Mouse (Mus musculus) CH12.LX (cell line): ENCODE results near the gene Sorcs3. TPM values are rescaled to one million over a fixed set of nuclear protein-coding genes. Genes with fewer than 3 reads are reported as not detected.

ENCODE experiments used
- DNase-seq: peaks from one replicate; pipeline ENCODE4 v3.0.0-alpha.2; 2013; ENCODE audit errors: extremely low read depth
- H3K27ac ChIP-seq: 2 replicates; pipeline ENCODE4 v1.5.1; 2012; ENCODE audit warnings: low read depth, mild to moderate bottlenecking, control low read depth, moderate library complexity; ENCODE audit not compliant: insufficient read depth
- H3K27me3 ChIP-seq: replicated peaks from 2 replicates; pipeline ENCODE3; 2012; ENCODE audit warnings: inconsistent platforms
- H3K36me3 ChIP-seq, 2 experiments: replicated peaks in 1 of 2; 2 replicates each; pipeline versions ENCODE3 to v1.6.1; 2012; ENCODE audit warnings: inconsistent platforms in 1 of 2, low read length in 1 of 2, mild to moderate bottlenecking in 1 of 2, mixed read lengths in 1 of 2, moderate library complexity in 1 of 2; ENCODE audit not compliant: control insufficient read depth in 1 of 2, insufficient read depth in 1 of 2
- H3K4me1 ChIP-seq, 2 experiments: 2 replicates each; pipeline ENCODE4 v1.6.1; 2012; ENCODE audit warnings: inconsistent platforms in 1 of 2, moderate library complexity in 1 of 2; ENCODE audit not compliant: insufficient read depth in 2 of 2, control insufficient read depth in 1 of 2
- H3K4me2 ChIP-seq: 2 replicates; pipeline ENCODE4 v1.6.1; 2012; ENCODE audit warnings: low read depth, mild to moderate bottlenecking, control low read depth; ENCODE audit not compliant: poor library complexity, insufficient read depth, severe bottlenecking
- H3K4me3 ChIP-seq, 3 experiments: fragments of 150-350 bp in 1 of 3; sonication (generic) in 1 of 3; replicated peaks in 1 of 3; 2 replicates each; pipeline versions ENCODE3 to v1.5.1; 2011 to 2012; ENCODE audit warnings: low read depth in 2 of 3, low read length in 2 of 3, mild to moderate bottlenecking in 2 of 3, moderate library complexity in 2 of 3, control low read depth in 1 of 3, improper control_type of control experiment in 1 of 3, inconsistent platforms in 1 of 3, mixed read lengths in 1 of 3; ENCODE audit not compliant: poor library complexity in 1 of 3
- H3K79me2 ChIP-seq: replicated peaks from 2 replicates; pipeline ENCODE4 v1.6.1; 2012; ENCODE audit warnings: mild to moderate bottlenecking, moderate library complexity; ENCODE audit not compliant: control insufficient read depth, poor library complexity, insufficient read depth, severe bottlenecking; ENCODE audit errors: extremely low read depth
- H3K9ac ChIP-seq: 2 replicates; pipeline ENCODE4 v1.6.1; 2012; ENCODE audit warnings: low read depth, mild to moderate bottlenecking, control low read depth, moderate library complexity; ENCODE audit not compliant: insufficient read depth
- H3K9me3 ChIP-seq: replicated peaks from 2 replicates; pipeline ENCODE3; 2012; ENCODE audit warnings: low read length, inconsistent platforms, mixed read lengths
- BHLHE40 ChIP-seq: IDR thresholded peaks from 2 replicates; pipeline ENCODE4 v1.6.1; 2011; ENCODE audit warnings: mild to moderate bottlenecking, low read depth, low read length, improper control_type of control experiment
- CHD2 ChIP-seq: IDR thresholded peaks from 2 replicates; pipeline ENCODE4 v1.6.1; 2011; ENCODE audit warnings: low read length, improper control_type of control experiment
- CTCF ChIP-seq, 2 experiments: IDR thresholded peaks in 1 of 2; conservative IDR thresholded peaks in 1 of 2; 2 replicates each; pipeline ENCODE4 v1.5.1; 2011 to 2012; ENCODE audit warnings: low read depth in 2 of 2, low read length in 2 of 2, improper control_type of control experiment in 1 of 2, inconsistent platforms in 1 of 2, mild to moderate bottlenecking in 1 of 2, moderate library complexity in 1 of 2
- E2F4 ChIP-seq: IDR thresholded peaks from 2 replicates; pipeline ENCODE4 v1.6.1; 2011; ENCODE audit warnings: low read depth, low read length, improper control_type of control experiment; ENCODE audit not compliant: insufficient replicate concordance
- ELF1 ChIP-seq: IDR thresholded peaks from 2 replicates; pipeline ENCODE4 v1.6.1; 2014; ENCODE audit warnings: low read depth, mild to moderate bottlenecking, inconsistent platforms, low read length, improper control_type of control experiment
- EP300 ChIP-seq: IDR thresholded peaks from 2 replicates; pipeline ENCODE4 v1.6.1; 2011; ENCODE audit warnings: low read length, improper control_type of control experiment
- ETS1 ChIP-seq: conservative IDR thresholded peaks from 2 replicates; pipeline ENCODE4 v1.6.1; 2012; ENCODE audit warnings: low read depth, mild to moderate bottlenecking, inconsistent platforms, low read length, improper control_type of control experiment, moderate library complexity
- GABPA ChIP-seq: IDR thresholded peaks from 2 replicates; pipeline ENCODE4 v1.6.1; 2012; ENCODE audit warnings: low read depth, low read length, improper control_type of control experiment, inconsistent platforms; ENCODE audit not compliant: insufficient replicate concordance
- HCFC1 ChIP-seq: IDR thresholded peaks from 2 replicates; pipeline ENCODE4 v1.6.1; 2012; ENCODE audit warnings: low read depth, mild to moderate bottlenecking, inconsistent platforms, low read length, improper control_type of control experiment
- IRF4 ChIP-seq: IDR thresholded peaks from 2 replicates; pipeline ENCODE4 v1.6.1; 2014; ENCODE audit warnings: low read depth, mild to moderate bottlenecking, inconsistent platforms, low read length, improper control_type of control experiment
- JUN ChIP-seq: IDR thresholded peaks from 2 replicates; pipeline ENCODE4 v1.6.1; 2011; ENCODE audit warnings: low read depth, mild to moderate bottlenecking, low read length, improper control_type of control experiment, moderate library complexity; ENCODE audit not compliant: insufficient read depth
- MAX ChIP-seq: IDR thresholded peaks from 2 replicates; pipeline ENCODE4 v1.6.1; 2011; ENCODE audit warnings: low read length, improper control_type of control experiment
- MAZ ChIP-seq: IDR thresholded peaks from 2 replicates; pipeline ENCODE4 v1.6.1; 2012; ENCODE audit warnings: low read depth, mild to moderate bottlenecking, inconsistent platforms, low read length, improper control_type of control experiment, moderate library complexity
- MEF2A ChIP-seq: IDR thresholded peaks from 2 replicates; pipeline ENCODE4 v1.6.1; 2014; ENCODE audit warnings: low read depth, mild to moderate bottlenecking, inconsistent platforms, low read length, improper control_type of control experiment, borderline replicate concordance
- MYC ChIP-seq: IDR thresholded peaks from 2 replicates; pipeline ENCODE4 v1.6.1; 2011; ENCODE audit warnings: low read depth, mild to moderate bottlenecking, improper control_type of control experiment, low read length
- NELFE ChIP-seq: IDR thresholded peaks from 2 replicates; pipeline ENCODE4 v1.6.1; 2011; ENCODE audit warnings: low read depth, low read length, improper control_type of control experiment
- NRF1 ChIP-seq: IDR thresholded peaks from 2 replicates; pipeline ENCODE4 v1.6.1; 2014; ENCODE audit warnings: low read depth, mild to moderate bottlenecking, inconsistent platforms, low read length, improper control_type of control experiment, moderate library complexity
- POLR2AphosphoS2 ChIP-seq: IDR thresholded peaks from 2 replicates; pipeline ENCODE4 v1.6.1; 2011; ENCODE audit warnings: low read depth, low read length, improper control_type of control experiment
- RCOR1 ChIP-seq: conservative IDR thresholded peaks from 2 replicates; pipeline ENCODE4 v1.6.1; 2012; ENCODE audit warnings: low read depth, mild to moderate bottlenecking, inconsistent platforms, low read length, improper control_type of control experiment
- SIN3A ChIP-seq: IDR thresholded peaks from 2 replicates; pipeline ENCODE4 v1.6.1; 2012; ENCODE audit warnings: low read length, improper control_type of control experiment, inconsistent platforms
- TBP ChIP-seq: conservative IDR thresholded peaks from 2 replicates; pipeline ENCODE4 v1.6.1; 2011; ENCODE audit warnings: low read depth, low read length, improper control_type of control experiment
- TCF12 ChIP-seq: IDR thresholded peaks from 2 replicates; pipeline ENCODE4 v1.6.1; 2014; ENCODE audit warnings: low read depth, mild to moderate bottlenecking, inconsistent platforms, low read length, improper control_type of control experiment
- USF2 ChIP-seq: conservative IDR thresholded peaks from 2 replicates; pipeline ENCODE4 v1.6.1; 2011; ENCODE audit warnings: low read depth, low read length, improper control_type of control experiment
- ZC3H11A ChIP-seq: IDR thresholded peaks from 2 replicates; pipeline ENCODE4 v1.6.1; 2012; ENCODE audit warnings: low read depth, mild to moderate bottlenecking, inconsistent platforms, low read length, improper control_type of control experiment
- ZKSCAN1 ChIP-seq: IDR thresholded peaks from 2 replicates; pipeline ENCODE4 v1.6.1; 2012; ENCODE audit warnings: low read depth, inconsistent platforms, low read length, improper control_type of control experiment, borderline replicate concordance
- ZMIZ1 ChIP-seq: IDR thresholded peaks from 2 replicates; pipeline ENCODE4 v1.6.1; 2012; ENCODE audit warnings: low read depth, mild to moderate bottlenecking, inconsistent platforms, low read length, improper control_type of control experiment
- ZNF384 ChIP-seq: IDR thresholded peaks from 2 replicates; pipeline ENCODE4 v1.6.1; 2012; ENCODE audit warnings: low read depth, low read length, improper control_type of control experiment, inconsistent platforms
- dilution Hi-C: fragments of 300-500 bp; cut with MboI; formaldehyde crosslinking; loops from 2 replicates; pipeline ENCODE4 v1.14.3; 2020; ENCODE audit warnings: low sequenced_read_pairs; ENCODE audit not compliant: extremely low pct_unique_long_range_greater_than_20kb, extremely low pct_ligation_motif_present
- in situ Hi-C: fragments of 300-500 bp; cut with MboI; formaldehyde crosslinking; loops from 3 replicates; pipeline ENCODE4 v1.14.3; 2019; ENCODE audit warnings: low sequenced_read_pairs, low pct_ligation_motif_present, low pct_unique_long_range_greater_than_20kb, mixed read lengths
- polyA plus RNA-seq: library from polyadenylated mRNA; unstranded; fragments of >175 nt; gene quantifications from 2 replicates; pipeline ENCODE4 v1.2.1, GENCODE M21; 2012; ENCODE audit warnings: low read depth; ENCODE audit not compliant: insufficient read length
- total RNA-seq, 2 experiments: library from RNA; depleted of rRNA; stranded (reverse); fragments of 300-350 nt in 1 of 2; fragments of >200 nt in 1 of 2; gene quantifications; 2 replicates each; pipeline ENCODE4 v1.2.3; 2012 to 2014

Gene Sorcs3
- total and polyA plus RNA-seq, 3 experiments, result not detected

DNA sequence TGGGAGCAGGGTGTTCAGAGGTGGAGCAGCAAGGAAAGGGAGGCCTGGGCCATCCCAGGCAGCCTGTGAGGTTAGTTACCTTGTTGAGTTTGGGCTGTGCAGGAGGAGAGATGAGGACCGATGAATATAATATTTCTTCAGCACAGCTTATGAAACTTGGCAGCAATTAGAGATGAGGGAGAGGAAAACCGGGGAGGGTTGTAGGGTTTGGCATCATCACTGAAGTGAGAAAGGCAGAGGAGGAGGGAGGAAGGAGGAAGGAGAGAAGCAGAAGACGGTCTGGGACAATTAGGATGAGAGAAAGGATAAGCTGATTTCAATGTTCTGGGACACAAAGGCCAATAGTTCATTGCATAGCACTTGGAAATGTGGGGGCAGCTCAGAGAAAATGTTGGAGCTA lies 256.6 kb downstream of the Sorcs3 start:
- Histone ChIP-seq H3K9me3 (peaks cover 56% of the 10 kb centered on the region), H3K9ac (no peak overlapping the region), H3K27me3 (no peaks in the 10 kb centered on the region), H3K4me3 (no peak overlapping the region), H3K4me1 (no peaks in the 10 kb centered on the region), H3K36me3 (no peaks in the 10 kb centered on the region), H3K79me2 (no peaks in the 10 kb centered on the region), H3K4me2 (no peak overlapping the region), H3K27ac (no peak overlapping the region)
- dilution Hi-C loops, result no loop called here
- no peak for DNase-seq
- in situ Hi-C loops, result no loop called here
- TF ChIP-seq RCOR1, result no peak
- no peak for TF ChIP-seq NRF1
- no peak for TF ChIP-seq TCF12
- TF ChIP-seq ZNF384, result no peak
- no peak for TF ChIP-seq MEF2A
- TF ChIP-seq CHD2, result no peak
- TF ChIP-seq ETS1, result no peak
- TF ChIP-seq MAZ, result no peak
- no peak for TF ChIP-seq ZKSCAN1
- no peak for TF ChIP-seq JUN
- TF ChIP-seq ELF1, result no peak
- no peak for TF ChIP-seq MAX
- no peak for TF ChIP-seq SIN3A
- no peak for TF ChIP-seq HCFC1
- no peak for TF ChIP-seq GABPA
- TF ChIP-seq ZMIZ1, result no peak
- no peak for TF ChIP-seq E2F4
- TF ChIP-seq TBP, result no peak
- no peak for TF ChIP-seq EP300
- no peak for TF ChIP-seq IRF4

DNA sequence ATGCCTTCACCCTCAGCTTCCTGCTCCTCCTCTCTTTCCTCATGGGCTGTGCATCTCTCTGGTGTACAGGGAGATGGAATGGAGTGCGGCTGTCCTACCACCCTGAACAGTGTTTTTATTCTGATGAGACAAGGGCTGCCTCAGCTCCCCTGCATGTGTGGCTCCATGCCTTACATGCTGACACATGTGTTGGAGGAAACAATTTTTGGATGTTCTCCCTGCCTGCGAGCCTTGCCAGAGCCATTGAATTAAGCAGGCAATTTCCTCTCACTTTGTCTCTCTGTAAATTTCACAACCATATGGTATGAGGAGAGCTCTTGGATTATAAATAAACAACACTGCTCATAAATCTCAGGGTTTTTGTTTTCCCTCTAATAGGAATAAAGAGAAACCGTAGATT lies 257.7 kb downstream of the Sorcs3 start:
- H3K27ac ChIP-seq, result no peak overlapping the region
- no peaks in the 10 kb centered on the region for H3K79me2 ChIP-seq
- no peaks in the 10 kb centered on the region for H3K27me3 ChIP-seq
- no peak overlapping the region for H3K9ac ChIP-seq
- no peak overlapping the region for H3K4me3 ChIP-seq
- H3K4me2 ChIP-seq, result no peak overlapping the region
- dilution Hi-C loops (no loop called here), in situ Hi-C loops (no loop called here)
- TF ChIP-seq USF2 (no peak), CTCF (conservative IDR thresholded peaks at IDR 0.05 in 1 of 2, IDR thresholded peaks at IDR 0.05 in 1 of 2; ENCODE audit: low read depth in 2 of 2, low read length in 2 of 2) (no peak), RCOR1 (no peak), POLR2AphosphoS2 (no peak), IRF4 (no peak), BHLHE40 (no peak), E2F4 (no peak), GABPA (no peak), MYC (no peak), ETS1 (no peak), ZC3H11A (no peak), NELFE (no peak)
- DNase-seq, result no peak
- H3K36me3 ChIP-seq, result no peaks in the 10 kb centered on the region
- H3K4me1 ChIP-seq, result no peaks in the 10 kb centered on the region
- peaks cover 66% of the 10 kb centered on the region for H3K9me3 ChIP-seq
